Mouse (Mus musculus) embryo, embryonic 10 days (tissue): ENCODE results near the gene Alppl2.

ENCODE experiments used
- DNase-seq: peaks from one replicate; pipeline ENCODE4 v3.0.0-alpha.2; 2015; ENCODE audit warnings: low spot score

The Alppl2 gene

GRCm38 (mm10) chr1:87050700-87051099 is 39.0 kb downstream of the Alppl2 start:
- DNase-seq: no peak

- DNase-seq: no peak
Measured at GRCm38 (mm10) chr1:87050072-87050471, 39.7 kb downstream of the Alppl2 start.

GRCm38 (mm10) chr1:87041814-87042438 is 47.8 kb downstream of the Alppl2 start:
- DNase-seq: peak; percentile 80

- DNase-seq: peak; percentile 77
Measured at GRCm38 (mm10) chr1:87041119-87041518, 48.6 kb downstream of the Alppl2 start.

- DNase-seq: no peak
Measured at GRCm38 (mm10) chr1:87038477-87039070, 51.2 kb downstream of the Alppl2 start.
